Mouse (Mus musculus): ENCODE data around the gene Gm21671.
"Not testable (repeated sequence)": the region's sequence is repeated elsewhere in the genome, so short reads cannot be mapped to it uniquely, and the experiment has no call there.

The Gm21671 gene

DNA sequence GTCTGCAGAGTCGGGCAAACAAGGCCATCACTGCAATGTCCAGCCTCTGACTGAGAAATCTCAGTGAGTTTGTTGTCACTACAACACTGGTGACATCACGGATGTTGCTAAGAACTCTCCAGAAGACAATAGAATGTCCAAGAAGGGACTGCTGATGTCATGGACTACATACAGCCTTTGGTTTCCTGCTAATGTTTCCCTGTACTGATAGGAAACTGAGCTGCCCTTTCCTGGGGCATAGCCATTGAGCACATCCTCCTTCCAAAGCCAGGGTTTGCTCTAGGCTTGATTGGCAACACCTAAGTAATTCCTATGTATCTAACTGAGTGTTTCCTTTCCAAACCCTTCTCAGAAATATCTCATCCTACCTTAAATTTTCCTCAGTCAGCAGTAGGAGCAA is at the start of gene Gm21671:
Gm21671 (minus strand) TSS at position 101 of the 400 bp plus-strand sequence.
- not testable (repeated sequence) for DNase-seq (ENCODE audit: low spot score)

DNA sequence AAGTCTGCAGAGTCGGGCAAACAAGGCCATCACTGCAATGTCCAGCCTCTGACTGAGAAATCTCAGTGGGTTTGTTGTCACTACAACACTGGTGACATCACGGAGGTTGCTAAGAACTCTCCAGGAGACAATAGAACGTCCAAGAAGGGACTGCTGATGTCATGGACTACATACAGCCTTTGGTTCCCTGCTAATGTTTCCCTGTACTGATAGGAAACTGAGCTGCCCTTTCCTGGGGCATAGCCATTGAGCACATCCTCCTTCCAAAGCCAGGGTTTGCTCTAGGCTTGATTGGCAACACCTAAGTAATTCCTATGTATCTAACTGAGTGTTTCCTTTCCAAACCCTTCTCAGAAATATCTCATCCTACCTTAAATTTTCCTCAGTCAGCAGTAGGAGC is 34.3 kb upstream of the Gm21671 start, which contains the start of gene Gm21698:
Gm21698 (minus strand) TSS at position 101 of the 400 bp plus-strand sequence.
- DNase-seq (ENCODE audit: low spot score), result not testable (repeated sequence)

DNA sequence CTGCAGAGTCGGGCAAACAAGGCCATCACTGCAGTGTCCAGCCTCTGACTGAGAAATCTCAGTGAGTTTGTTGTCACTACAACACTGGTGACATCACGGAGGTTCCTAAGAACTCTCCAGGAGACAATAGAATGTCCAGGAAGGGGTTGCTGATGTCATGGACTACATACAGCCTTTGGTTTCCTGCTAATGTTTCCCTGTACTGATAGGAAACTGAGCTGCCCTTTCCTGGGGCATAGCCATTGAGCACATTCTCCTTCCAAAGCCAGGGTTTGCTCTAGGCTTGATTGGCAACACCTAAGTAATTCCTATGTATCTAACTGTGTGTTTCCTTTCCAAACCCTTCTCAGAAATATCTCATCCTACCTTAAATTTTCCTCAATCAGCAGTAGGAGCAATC is 18.3 kb upstream of the Gm21671 start, which contains the start of gene Gm21680:
Gm21680 (minus strand) TSS at position 101 of the 400 bp plus-strand sequence.
- DNase-seq (ENCODE audit: low spot score), result not testable (repeated sequence)

DNA sequence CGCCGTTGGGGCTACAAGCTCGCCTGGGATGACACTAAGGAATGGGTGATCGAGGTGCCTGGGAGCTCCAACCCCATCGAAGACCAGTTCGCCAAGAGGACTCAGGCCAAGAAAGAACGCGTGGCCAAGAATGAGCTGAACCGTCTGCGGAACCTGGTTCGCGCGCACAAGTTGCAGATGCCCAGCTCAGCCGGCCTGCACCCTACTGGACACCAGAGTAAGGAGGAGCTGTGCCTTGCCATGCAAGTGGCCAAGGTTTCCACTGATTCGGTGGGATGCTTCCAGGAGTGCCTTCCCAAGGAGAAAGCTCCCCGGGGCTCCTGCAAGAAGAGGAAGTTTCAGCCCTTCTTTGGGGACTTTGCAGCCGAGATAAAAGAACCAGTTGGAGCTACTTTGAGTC is 2.8 kb upstream of the Gm21671 start:
- not testable (repeated sequence) for DNase-seq (ENCODE audit: low spot score)

DNA sequence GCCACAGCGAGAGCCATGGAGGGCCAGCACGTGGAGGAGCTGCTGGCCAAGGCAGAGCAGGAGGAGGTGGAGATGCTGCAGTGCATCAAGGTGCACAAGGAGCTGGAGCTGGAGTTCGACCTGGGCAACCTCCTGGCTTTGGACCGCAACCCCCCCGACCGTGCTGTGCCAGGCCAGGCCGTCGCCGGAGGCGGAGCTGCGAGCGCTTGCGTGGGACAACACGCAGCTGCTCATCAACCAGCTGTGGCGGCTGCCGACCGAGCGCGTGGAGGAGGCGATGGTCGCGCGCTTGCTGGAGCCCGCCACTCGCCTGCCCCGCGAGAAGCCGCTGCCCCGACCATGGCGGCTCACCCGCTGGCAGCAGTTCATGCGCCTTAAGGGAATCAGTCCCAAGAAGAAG is 2.4 kb upstream of the Gm21671 start:
- DNase-seq (ENCODE audit: low spot score), result peak; percentile 31

DNA sequence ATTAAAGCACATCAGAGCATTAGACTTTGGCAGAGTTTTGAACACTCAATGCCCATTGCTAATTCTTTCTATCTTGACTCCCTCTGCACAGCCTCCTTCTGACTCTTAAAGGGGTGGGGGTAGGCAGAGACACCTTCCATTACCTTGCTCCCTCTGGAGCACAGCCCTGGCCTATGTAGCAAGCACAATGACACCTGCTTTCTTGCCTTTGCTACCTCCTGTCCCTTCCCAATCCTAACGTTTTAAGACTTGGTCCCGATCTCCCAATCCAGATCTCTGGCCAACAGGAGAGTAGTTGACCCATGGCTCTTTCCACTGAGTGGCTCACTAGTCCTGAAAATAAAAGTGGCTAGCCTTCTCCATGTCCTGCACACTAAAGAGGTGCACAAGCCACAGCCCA is 8.8 kb downstream of the Gm21671 start:
- DNase-seq (ENCODE audit: low spot score), result not testable (repeated sequence)

DNA sequence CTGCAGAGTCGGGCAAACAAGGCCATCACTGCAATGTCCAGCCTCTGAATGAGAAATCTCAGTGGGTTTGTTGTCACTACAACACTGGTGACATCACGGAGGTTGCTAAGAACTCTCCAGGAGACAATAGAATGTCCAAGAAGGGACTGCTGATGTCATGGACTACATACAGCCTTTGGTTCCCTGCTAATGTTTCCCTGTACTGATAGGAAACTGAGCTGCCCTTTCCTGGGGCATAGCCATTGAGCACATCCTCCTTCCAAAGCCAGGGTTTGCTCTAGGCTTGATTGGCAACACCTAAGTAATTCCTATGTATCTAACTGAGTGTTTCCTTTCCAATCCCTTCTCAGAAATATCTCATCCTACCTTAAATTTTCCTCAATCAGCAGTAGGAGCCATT is 11.9 kb downstream of the Gm21671 start, which contains the start of gene Gm21663:
Gm21663 (minus strand) TSS at position 101 of the 400 bp plus-strand sequence.
- not testable (repeated sequence) for DNase-seq (ENCODE audit: low spot score)

Data from ovary, adult 18-20 months (tissue).